Mouse (Mus musculus) frontal cortex, postnatal 36 days (tissue): Measurements from ENCODE around the gene Gmcl1.

Source experiments
- DNase-seq, 2 experiments: peaks; one replicate each; pipeline ENCODE4 v3.0.0; 2022; ENCODE audit warnings: low spot score in 2 of 2

Gmcl1 gene

GRCm38 (mm10) chr6:86660161-86660877, 72.9 kb downstream of the Gmcl1 start:
- DNase-seq, result no peak

- no peak for DNase-seq
Observed at GRCm38 (mm10) chr6:86658501-86658900, 74.7 kb downstream of the Gmcl1 start.

GRCm38 (mm10) chr6:86654270-86654916, 78.8 kb downstream of the Gmcl1 start:
- no peak for DNase-seq

- DNase-seq, result no peak
Observed at GRCm38 (mm10) chr6:86653026-86653425, 80.2 kb downstream of the Gmcl1 start.

- DNase-seq, result no peak
Observed at GRCm38 (mm10) chr6:86646143-86646542, 87.0 kb downstream of the Gmcl1 start.

- no peak for DNase-seq
Observed at GRCm38 (mm10) chr6:86645551-86645950, 87.6 kb downstream of the Gmcl1 start.

GRCm38 (mm10) chr6:86644775-86645400, 88.3 kb downstream of the Gmcl1 start:
- DNase-seq, result no peak
